Comparison of ENCODE assay signal across 8 mouse cellular contexts in the genomic region with DNA sequence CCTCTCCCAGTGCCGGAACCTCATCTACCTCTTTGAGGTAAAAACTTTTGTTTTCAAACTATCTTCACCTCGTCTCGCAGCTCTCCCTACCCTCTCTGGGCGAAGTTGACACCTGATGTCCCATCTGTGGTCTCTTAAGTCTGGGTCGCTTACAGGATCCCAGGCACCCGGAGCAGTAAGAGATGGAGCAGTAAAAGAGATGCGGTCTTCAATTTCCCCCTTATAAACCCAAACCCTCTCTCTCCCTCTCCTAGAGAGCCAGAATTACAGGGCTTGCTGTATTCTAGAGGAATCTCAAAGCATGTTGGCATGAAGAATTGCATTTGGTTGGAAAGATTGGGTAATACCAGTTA. TPM values are rescaled to one million over a fixed set of nuclear protein-coding genes. Genes with fewer than 3 reads are reported as not detected.
DNase-seq lines count a peak whose midpoint lies in the region; ATAC-seq and TF ChIP-seq lines count a peak whose summit lies in the region.

No protein-coding gene starts in this region.

- H3K4me3 ChIP-seq in E14TG2a.4 (replicated peaks; ENCODE audit: low read length) = peak overlapping the region; percentile 95
- H3K4me3 ChIP-seq in forebrain, embryonic 15.5 days = peak overlapping the region; percentile 67
- H3K4me3 ChIP-seq in liver, embryonic 15.5 days (replicated peaks) = peak overlapping the region; percentile 71

- peaks cover 77% of the 10 kb centered on the region for H3K4me1 ChIP-seq in E14TG2a.4 (replicated peaks; ENCODE audit: low read depth, low read length)
- peaks cover 39% of the 10 kb centered on the region for H3K4me1 ChIP-seq in forebrain, embryonic 15.5 days
- H3K4me1 ChIP-seq in liver, embryonic 15.5 days (replicated peaks) = peaks cover 66% of the 10 kb centered on the region

- H3K36me3 ChIP-seq in E14TG2a.4 (ENCODE audit: insufficient read depth, low read length) = peaks cover 33% of the 10 kb centered on the region
- H3K36me3 ChIP-seq in forebrain, embryonic 15.5 days = peaks cover 8% of the 10 kb centered on the region
- peaks cover 18% of the 10 kb centered on the region for H3K36me3 ChIP-seq in liver, embryonic 15.5 days (replicated peaks)

- peak overlapping the region; percentile 73 for H3K9ac ChIP-seq in forebrain, embryonic 15.5 days (replicated peaks)
- peak overlapping the region; percentile 82 for H3K9ac ChIP-seq in liver, embryonic 15.5 days

- WGBS in forebrain, embryonic 15.5 days = 3% methylated on average over 7 of the region's 7 CpGs
- WGBS in liver, embryonic 15.5 days (ENCODE audit: insufficient replicate concordance) = 2% methylated on average over 7 of the region's 7 CpGs

- ATAC-seq in forebrain, embryonic 15.5 days (replicated peaks) = no peak
- ATAC-seq in liver, embryonic 15.5 days (ENCODE audit: insufficient read depth) = no peak

- H3K27ac ChIP-seq in forebrain, embryonic 15.5 days (replicated peaks) = peak overlapping the region; percentile 96
- H3K27ac ChIP-seq in liver, embryonic 15.5 days (replicated peaks) = peak overlapping the region; percentile 99

- H3K9me3 ChIP-seq in E14TG2a.4 (ENCODE audit: low read length) = no peaks in the 10 kb centered on the region
- H3K9me3 ChIP-seq in forebrain, embryonic 15.5 days = no peaks in the 10 kb centered on the region
- H3K9me3 ChIP-seq in liver, embryonic 15.5 days (replicated peaks) = no peaks in the 10 kb centered on the region

- no peak for TF ChIP-seq CTCF in E14TG2a.4 (conservative IDR thresholded peaks at IDR 0.05; ENCODE audit: low read length)

- peak; percentile 21 for DNase-seq in heart, adult 8-10 months (ENCODE audit: low spot score)
- DNase-seq in heart, adult 18-20 months = no peak
- no peak for DNase-seq in MN1 (ENCODE audit: low spot score)
- DNase-seq in adrenal gland, adult 8-10 months = no peak
- no peak for DNase-seq in B cell, adult 2 months

- H3K27me3 ChIP-seq in E14TG2a.4 (ENCODE audit: insufficient read depth, low read length) = no peaks in the 10 kb centered on the region
- H3K27me3 ChIP-seq in forebrain, embryonic 15.5 days = no peaks in the 10 kb centered on the region
- H3K27me3 ChIP-seq in liver, embryonic 15.5 days = no peaks in the 10 kb centered on the region

- H3K4me2 ChIP-seq in forebrain, embryonic 15.5 days (replicated peaks) = peak overlapping the region; percentile 76
- H3K4me2 ChIP-seq in liver, embryonic 15.5 days = peak overlapping the region; percentile 80

RNA-seq across cellular contexts. Expression of a gene that starts 1.7 kb away (rescaled TPM):
- total RNA-seq in heart, adult 8-10 months (2022) = 10 to 100 TPM; 26.3 to 27.9 (median 27.2) TPM
- 10 to 100 TPM; 25.5 to 25.6 TPM for total RNA-seq in heart, adult 18-20 months (2021)
- 42.0 and 44.4 TPM in 2 replicates for polyA plus RNA-seq in forebrain, embryonic 15.5 days (2015; fragmentation: Nextera tagmentation; extraction: Ambion mirVana)
- 9.0 and 9.5 TPM in 2 replicates for polyA plus RNA-seq in liver, embryonic 15.5 days (2015; fragmentation: Nextera tagmentation; extraction: Ambion mirVana)
- total RNA-seq in adrenal gland, adult 8-10 months (2022) = 10 to 100 TPM; 26.8 to 34.8 (median 31.7) TPM

RNA-seq across cellular contexts. Expression of a gene that starts 2.4 kb away (rescaled TPM):
- total RNA-seq in heart, adult 8-10 months (2022) = 10 to 100 TPM; 19.5 to 23.8 (median 21.3) TPM
- 10 to 100 TPM; 19.1 to 23.2 TPM for total RNA-seq in heart, adult 18-20 months (2021)
- 46.1 and 46.2 TPM in 2 replicates for polyA plus RNA-seq in forebrain, embryonic 15.5 days (2015; fragmentation: Nextera tagmentation; extraction: Ambion mirVana)
- polyA plus RNA-seq in liver, embryonic 15.5 days (2015; fragmentation: Nextera tagmentation; extraction: Ambion mirVana) = 18.8 and 20.9 TPM in 2 replicates
- 100 to 1,000 TPM; 127 to 191 (median 150) TPM for total RNA-seq in adrenal gland, adult 8-10 months (2022)

RNA-seq across cellular contexts. Expression of a gene that starts 23.4 kb away (rescaled TPM):
- 1 to 10 TPM in 1 of 4 experiments, under 1 TPM in 2, not detected in 1; 0.52 to 1.5 (median 0.66) TPM for total RNA-seq in heart, adult 8-10 months (2022)
- under 1 TPM; 0.59 to 0.65 TPM for total RNA-seq in heart, adult 18-20 months (2021)
- polyA plus RNA-seq in forebrain, embryonic 15.5 days (2015; fragmentation: Nextera tagmentation; extraction: Ambion mirVana) = 0.47 and 0.61 TPM in 2 replicates
- 2.1 and 2.8 TPM in 2 replicates for polyA plus RNA-seq in liver, embryonic 15.5 days (2015; fragmentation: Nextera tagmentation; extraction: Ambion mirVana)
- total RNA-seq in adrenal gland, adult 8-10 months (2022) = 1 to 10 TPM; 1.9 to 4.2 (median 3.0) TPM

RNA-seq across cellular contexts. Expression of a gene that starts 31.0 kb away (rescaled TPM):
- total RNA-seq in heart, adult 8-10 months (2022) = 10 to 100 TPM; 30.6 to 35.5 (median 33.4) TPM
- 10 to 100 TPM; 30.3 to 32.4 TPM for total RNA-seq in heart, adult 18-20 months (2021)
- polyA plus RNA-seq in forebrain, embryonic 15.5 days (2015; fragmentation: Nextera tagmentation; extraction: Ambion mirVana) = 96.7 and 101 TPM in 2 replicates
- 110 and 114 TPM in 2 replicates for polyA plus RNA-seq in liver, embryonic 15.5 days (2015; fragmentation: Nextera tagmentation; extraction: Ambion mirVana)
- 100 to 1,000 TPM; 211 to 272 (median 241) TPM for total RNA-seq in adrenal gland, adult 8-10 months (2022)

RNA-seq across cellular contexts. Expression of a gene that starts 32.6 kb away (rescaled TPM):
- not detected for total RNA-seq in heart, adult 8-10 months (2022)
- total RNA-seq in heart, adult 18-20 months (2021) = not detected
- polyA plus RNA-seq in forebrain, embryonic 15.5 days (2015; fragmentation: Nextera tagmentation; extraction: Ambion mirVana) = 0.10 TPM in 1 of 2 replicates, not detected in the other
- polyA plus RNA-seq in liver, embryonic 15.5 days (2015; fragmentation: Nextera tagmentation; extraction: Ambion mirVana) = not detected in 2 replicates
- under 1 TPM in 1 of 4 experiments, not detected in 3; 0.75 TPM for total RNA-seq in adrenal gland, adult 8-10 months (2022)

Comparison
In these comparisons a context has a peak if more than half of its experiments do, and no peak if none do; other contexts are left out.
1. RNA of a gene that starts 2.4 kb away (total RNA-seq): 127 to 191 TPM in adrenal gland, adult 8-10 months; 19.1 to 23.2 TPM in heart, adult 18-20 months and 19.5 to 23.8 TPM in heart, adult 8-10 months; every median in the first group is over 4 times any median in the second.
2. Peak in every context shown above with its lines, with median percentiles within 50 percentile points of each other: H3K4me3 ChIP-seq.